Mouse (Mus musculus) embryonic facial prominence, embryonic 10.5 days (tissue): ENCODE results near the gene Acta1. TPM values are rescaled to one million over a fixed set of nuclear protein-coding genes. Genes with fewer than 3 reads are reported as not detected.
A peak's percentile ranks its signal among the peaks of the same experiment; 100 is the strongest.

Experiments
- DNase-seq: peaks from one replicate; pipeline ENCODE4 v3.0.0-alpha.2; 2017; ENCODE audit warnings: low spot score
- H3K27ac ChIP-seq: fragments of 300-500 bp; sonication (generic); replicated peaks from 2 replicates; pipeline ENCODE4 v1.5.1; 2016; ENCODE audit warnings: mild to moderate bottlenecking
- H3K27me3 ChIP-seq: fragments of 300-500 bp; sonication (generic); replicated peaks from 2 replicates; pipeline ENCODE4 v1.6.1; 2016; ENCODE audit warnings: low read depth, mild to moderate bottlenecking; ENCODE audit not compliant: poor library complexity, severe bottlenecking
- H3K36me3 ChIP-seq: fragments of 300-500 bp; sonication (generic); replicated peaks from 2 replicates; pipeline ENCODE4 v1.6.1; 2016; ENCODE audit warnings: mild to moderate bottlenecking, moderate library complexity
- H3K4me1 ChIP-seq: fragments of 300-500 bp; sonication (generic); 2 replicates; pipeline ENCODE4 v1.6.1; 2016
- H3K4me3 ChIP-seq: fragments of 300-500 bp; sonication (generic); 2 replicates; pipeline ENCODE4 v1.5.1; 2016; ENCODE audit warnings: mild to moderate bottlenecking, moderate library complexity
- H3K9me3 ChIP-seq: fragments of 300-500 bp; sonication (generic); 2 replicates; pipeline ENCODE4 v1.6.1; 2016; ENCODE audit warnings: mild to moderate bottlenecking
- WGBS: fragments of 180-500 bp; shearing (Covaris S2); methylation state at CpG from one replicate; pipeline ENCODE4 v1.1.7; 2016; 5-methylcytosine and 5-hydroxymethylcytosine counted together
- polyA plus RNA-seq: library from polyadenylated mRNA; unstranded; fragments of >200 nt; fragmentation: Nextera tagmentation; extraction: Ambion mirVana; gene quantifications from 2 replicates; pipeline ENCODE4 v1.2.1, GENCODE M21; 2016

Acta1 gene
- 0.80 and 1.3 TPM in 2 replicates for polyA plus RNA-seq

DNA sequence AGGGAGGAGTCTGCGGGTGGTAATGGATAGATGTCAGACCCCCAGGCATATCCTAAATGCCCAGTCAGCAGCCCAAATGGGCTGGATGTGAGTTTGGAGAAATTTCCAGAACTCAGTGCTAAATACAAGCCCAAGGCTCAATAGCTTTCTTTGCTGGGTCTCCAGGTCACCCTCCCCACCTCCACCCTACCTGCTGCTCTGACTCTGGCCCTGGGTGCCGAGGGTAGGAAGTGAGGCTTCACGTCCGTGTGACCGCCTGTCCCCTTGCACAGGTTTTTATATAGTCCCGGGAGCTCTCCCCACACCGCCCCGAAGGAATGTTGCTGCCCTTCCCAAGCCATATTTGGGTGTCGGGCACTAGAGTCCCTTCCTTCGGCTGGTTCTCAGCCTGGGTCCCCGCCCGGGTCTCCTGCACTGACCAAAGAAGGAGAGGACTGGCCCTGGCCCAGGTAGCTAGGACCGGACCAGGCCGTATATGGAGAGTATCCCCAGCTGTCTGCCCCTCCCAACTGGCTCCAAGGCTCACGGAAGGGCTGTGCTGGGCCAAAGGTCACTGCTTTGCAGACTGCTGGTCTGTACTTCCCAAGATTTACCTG lies at the start of gene Acta1:
Gene Acta1 (minus strand): TSS at position 250 of the 596 bp plus-strand sequence.
- 26% methylated on average over 15 of the region's 15 CpGs for WGBS
- peaks cover 80% of the 10 kb centered on the region for H3K27me3 ChIP-seq

DNA sequence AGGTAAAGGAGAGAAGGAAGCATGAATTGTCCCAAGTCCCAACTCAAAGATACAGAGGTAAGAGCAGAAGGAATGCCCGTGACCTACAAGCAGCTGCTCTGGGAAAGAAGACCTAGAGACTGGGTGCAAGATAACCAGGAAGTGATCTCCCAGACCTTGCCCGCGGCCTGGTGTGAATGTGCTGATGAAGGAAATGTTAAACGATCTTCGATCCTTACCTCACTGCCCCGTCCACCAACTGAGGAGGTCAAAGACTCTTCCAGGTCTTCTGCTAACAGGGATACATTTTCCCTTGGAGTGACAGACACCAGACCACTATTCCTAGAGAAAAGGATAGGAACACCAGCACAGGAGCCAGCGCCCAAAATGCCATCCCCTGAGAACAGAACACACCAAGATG lies 34.5 kb upstream of the Acta1 start:
- DNase-seq: no peak
- Histone ChIP-seq H3K36me3 (peaks cover 95% of the 10 kb centered on the region), H3K9me3 (no peaks in the 10 kb centered on the region), H3K4me1 (no peaks in the 10 kb centered on the region), H3K4me3 (no peak overlapping the region), H3K27me3 (no peaks in the 10 kb centered on the region), H3K27ac (no peak overlapping the region)
- 90% methylated on average over 7 of the region's 7 CpGs for WGBS

More for the DNA sequence above, at the start of gene Acta1:
- Histone ChIP-seq H3K4me3 (no peak within 1 kb of the TSS), H3K9me3 (no peaks in the 10 kb centered on the region), H3K4me1 (peaks cover 22% of the 10 kb centered on the region), H3K36me3 (peaks cover 20% of the 10 kb centered on the region), H3K27ac (no peak within 1 kb of the TSS)
- no peak for DNase-seq

DNA sequence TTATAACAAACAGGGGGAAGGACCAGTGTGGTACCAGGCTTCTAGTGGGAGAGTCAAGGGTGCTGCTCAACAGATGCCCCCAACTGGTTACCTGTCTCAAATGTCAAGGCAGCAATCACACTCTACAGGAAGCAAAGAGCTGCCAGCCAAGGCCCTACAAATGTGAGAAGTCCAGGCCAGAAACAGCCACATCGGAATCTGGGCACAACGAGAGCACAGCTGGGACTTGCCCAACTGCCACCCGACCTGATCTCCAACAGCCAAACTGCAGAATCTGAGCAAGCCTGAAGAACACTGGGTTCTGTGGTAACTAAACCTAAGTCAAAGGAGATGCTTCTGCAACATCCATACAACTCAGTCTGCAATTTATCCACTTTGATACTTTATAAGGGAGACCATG lies 31.1 kb upstream of the Acta1 start:
- peaks cover 95% of the 10 kb centered on the region for H3K36me3 ChIP-seq
- no peaks in the 10 kb centered on the region for H3K4me1 ChIP-seq
- H3K27me3 ChIP-seq: no peaks in the 10 kb centered on the region
- WGBS: 90% methylated on average over 3 of the region's 3 CpGs
- no peak overlapping the region for H3K27ac ChIP-seq
- H3K9me3 ChIP-seq: no peaks in the 10 kb centered on the region
- H3K4me3 ChIP-seq: no peak overlapping the region
- DNase-seq: no peak

DNA sequence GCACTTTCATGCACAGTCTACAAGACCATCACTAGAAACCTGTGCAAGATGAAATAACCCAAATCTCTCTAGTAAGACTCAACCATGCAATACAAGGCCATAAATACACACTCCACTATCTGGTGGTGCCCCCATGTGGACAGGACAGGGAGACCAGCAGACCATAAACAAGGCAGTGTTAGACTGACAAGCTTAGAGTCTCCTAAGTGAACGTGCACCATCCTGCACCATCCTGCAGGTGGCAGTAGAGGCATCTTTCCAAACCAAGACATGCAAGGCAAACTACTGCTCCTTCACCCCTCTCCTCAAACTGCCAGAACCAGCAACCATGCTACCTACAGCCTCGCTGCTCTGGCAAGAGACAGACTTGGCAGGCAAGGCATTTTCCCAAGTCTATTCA lies 30.2 kb upstream of the Acta1 start:
- Histone ChIP-seq H3K27me3 (no peaks in the 10 kb centered on the region), H3K27ac (no peak overlapping the region), H3K9me3 (no peaks in the 10 kb centered on the region), H3K4me3 (no peak overlapping the region), H3K36me3 (peaks cover 95% of the 10 kb centered on the region), H3K4me1 (no peaks in the 10 kb centered on the region)
- DNase-seq: peak; percentile 79
- WGBS: 17% methylated on average over 2 of the region's 2 CpGs

DNA sequence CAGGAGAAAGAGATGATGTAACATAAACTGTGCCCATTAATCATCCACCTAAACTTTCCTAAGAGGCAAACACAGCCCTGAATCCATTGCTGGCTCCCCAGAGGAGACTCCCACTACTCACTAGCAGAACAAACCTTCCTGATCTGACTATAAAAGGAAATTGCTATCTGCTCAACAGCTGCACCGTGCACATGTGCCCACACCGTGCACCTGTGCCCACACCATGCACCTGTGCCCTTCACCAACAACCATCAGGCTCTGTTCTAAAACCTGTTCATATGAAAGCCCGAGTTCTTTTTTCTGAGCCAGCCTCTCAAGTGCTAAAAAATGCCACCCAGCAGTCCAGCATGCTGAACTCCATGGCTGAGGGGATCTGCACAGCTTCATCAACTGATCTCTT lies 20.1 kb upstream of the Acta1 start:
- Histone ChIP-seq H3K4me1 (no peaks in the 10 kb centered on the region), H3K36me3 (peaks cover 100% of the 10 kb centered on the region), H3K27me3 (no peaks in the 10 kb centered on the region), H3K27ac (no peak overlapping the region), H3K9me3 (no peaks in the 10 kb centered on the region), H3K4me3 (no peak overlapping the region)
- WGBS: 95% methylated on average over 3 of the region's 3 CpGs
- no peak for DNase-seq

- H3K4me1 ChIP-seq: no peaks in the 10 kb centered on the region
- H3K9me3 ChIP-seq: no peaks in the 10 kb centered on the region
- WGBS: 90% methylated on average over 4 of the region's 4 CpGs
- H3K4me3 ChIP-seq: no peak overlapping the region
- peaks cover 100% of the 10 kb centered on the region for H3K36me3 ChIP-seq
- H3K27ac ChIP-seq: no peak overlapping the region
- DNase-seq: no peak
- no peaks in the 10 kb centered on the region for H3K27me3 ChIP-seq
These were observed 17.7 kb upstream of the Acta1 start for GRCm38 (mm10) chr8:123912265-123912664.

GRCm38 (mm10) chr8:123907604-123908003 lies 13.1 kb upstream of the Acta1 start:
- Histone ChIP-seq H3K27me3 (no peaks in the 10 kb centered on the region), H3K27ac (no peak overlapping the region), H3K4me3 (no peak overlapping the region), H3K4me1 (no peaks in the 10 kb centered on the region), H3K36me3 (peaks cover 100% of the 10 kb centered on the region), H3K9me3 (no peaks in the 10 kb centered on the region)
- WGBS: 95% methylated on average over 6 of the region's 6 CpGs
- DNase-seq: no peak

DNA sequence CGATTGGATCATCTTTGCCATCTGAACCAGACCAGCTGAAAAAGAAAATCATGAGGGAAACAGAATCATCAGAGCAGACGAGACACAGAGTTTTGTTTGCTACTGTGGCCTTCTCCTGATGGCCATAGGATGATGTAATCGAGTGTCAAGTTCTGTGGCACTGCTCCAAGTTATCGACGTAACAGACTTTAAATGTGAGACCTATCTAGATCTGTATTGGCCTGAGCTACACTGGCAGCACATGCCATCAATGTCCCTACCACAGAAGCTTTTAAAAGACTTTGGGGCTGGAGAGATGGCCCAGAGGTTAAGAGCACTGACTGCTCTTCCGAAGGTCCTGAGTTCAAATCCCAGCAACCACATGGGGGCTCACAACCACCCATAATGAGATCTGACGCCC lies 8.1 kb upstream of the Acta1 start:
- H3K4me1 ChIP-seq: no peaks in the 10 kb centered on the region
- no peaks in the 10 kb centered on the region for H3K9me3 ChIP-seq
- no peak for DNase-seq
- H3K27ac ChIP-seq: no peak overlapping the region
- H3K27me3 ChIP-seq: no peaks in the 10 kb centered on the region
- H3K36me3 ChIP-seq: peaks cover 97% of the 10 kb centered on the region
- 89% methylated on average over 7 of the region's 7 CpGs for WGBS
- H3K4me3 ChIP-seq: no peak overlapping the region

DNA sequence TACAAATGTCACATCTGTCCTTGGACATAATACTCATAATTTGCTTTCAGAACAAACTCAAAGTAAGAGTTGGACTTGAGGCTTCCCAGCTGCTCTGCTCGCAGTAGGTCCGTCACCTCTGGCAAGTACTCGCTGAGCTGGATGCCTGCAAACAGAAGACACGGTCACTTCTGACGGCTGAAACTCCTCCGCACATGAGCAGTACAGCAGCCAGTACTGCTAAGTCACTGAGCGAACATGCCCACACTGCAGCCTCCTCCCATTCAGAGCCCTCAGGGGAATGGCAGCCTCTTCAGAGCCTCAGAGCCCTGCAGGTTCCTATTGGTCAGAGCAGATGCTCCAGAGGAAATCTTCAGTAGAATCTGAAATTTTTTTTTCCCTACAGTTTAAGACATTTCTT lies 4.8 kb upstream of the Acta1 start:
- DNase-seq: no peak
- 89% methylated on average over 7 of the region's 7 CpGs for whole genome bisulfite sequencing
- H3K36me3 ChIP-seq: peaks cover 68% of the 10 kb centered on the region
- H3K27ac ChIP-seq: no peak overlapping the region
- no peaks in the 10 kb centered on the region for H3K9me3 ChIP-seq
- no peaks in the 10 kb centered on the region for H3K4me1 ChIP-seq
- H3K27me3 ChIP-seq: peaks cover 32% of the 10 kb centered on the region
- H3K4me3 ChIP-seq: no peak overlapping the region

DNA sequence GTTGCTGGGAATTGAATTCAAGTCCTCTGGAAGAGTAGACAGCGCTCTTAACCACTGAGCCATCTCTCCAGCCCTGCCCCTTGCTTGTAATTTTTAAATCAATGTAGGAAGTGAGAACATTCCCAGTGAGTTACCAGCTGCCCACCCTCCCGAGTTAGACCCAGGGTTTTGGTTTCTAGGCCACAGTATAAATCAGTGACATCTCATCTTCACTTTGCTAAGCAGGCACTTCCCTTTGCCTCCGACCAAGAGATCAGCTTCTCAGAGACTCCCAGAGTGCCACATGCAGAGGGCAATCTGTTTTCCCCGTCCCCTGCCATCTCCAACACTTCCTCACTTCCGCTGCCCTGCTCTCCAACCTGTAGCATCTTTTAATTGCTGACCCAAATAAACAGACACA lies 4.0 kb upstream of the Acta1 start:
- DNase-seq: no peak
- H3K9me3 ChIP-seq: no peaks in the 10 kb centered on the region
- no peak overlapping the region for H3K27ac ChIP-seq
- H3K4me3 ChIP-seq: no peak overlapping the region
- H3K4me1 ChIP-seq: no peaks in the 10 kb centered on the region
- peaks cover 60% of the 10 kb centered on the region for H3K36me3 ChIP-seq
- H3K27me3 ChIP-seq: peaks cover 40% of the 10 kb centered on the region
- 88% methylated on average over 5 of the region's 5 CpGs for WGBS

DNA sequence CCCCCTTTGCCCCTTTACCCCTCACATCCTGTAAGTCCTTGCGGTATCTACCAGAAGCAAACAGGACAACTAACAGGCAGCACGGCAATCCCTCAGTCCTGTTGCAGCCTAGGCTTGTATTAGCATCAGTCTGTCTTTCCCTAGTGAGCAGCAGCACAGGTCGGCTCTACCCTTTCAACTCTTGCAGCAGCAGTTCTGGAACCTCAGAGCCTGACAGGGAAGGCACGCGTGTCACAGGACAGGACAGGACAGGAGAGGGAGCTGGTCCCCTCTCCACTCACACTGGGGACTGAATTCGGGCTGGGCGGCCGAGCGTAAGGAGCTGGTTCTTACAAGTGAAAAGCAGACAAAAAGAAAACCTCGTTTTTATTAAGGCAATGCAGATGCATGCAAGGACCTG lies 2.2 kb upstream of the Acta1 start:
- no peak for DNase-seq
- Histone ChIP-seq H3K27me3 (peaks cover 58% of the 10 kb centered on the region), H3K36me3 (peaks cover 42% of the 10 kb centered on the region), H3K4me3 (no peak overlapping the region), H3K9me3 (no peaks in the 10 kb centered on the region), H3K4me1 (peaks cover 14% of the 10 kb centered on the region), H3K27ac (no peak overlapping the region)
- 61% methylated on average over 10 of the region's 10 CpGs for WGBS

- Histone ChIP-seq H3K9me3 (no peaks in the 10 kb centered on the region), H3K27me3 (peaks cover 62% of the 10 kb centered on the region), H3K4me1 (peaks cover 18% of the 10 kb centered on the region), H3K4me3 (no peak overlapping the region), H3K36me3 (peaks cover 38% of the 10 kb centered on the region), H3K27ac (no peak overlapping the region)
- no peak for DNase-seq
- WGBS: 59% methylated on average over 14 of the region's 14 CpGs
These were observed 1.8 kb upstream of the Acta1 start for GRCm38 (mm10) chr8:123896366-123896761.

DNA sequence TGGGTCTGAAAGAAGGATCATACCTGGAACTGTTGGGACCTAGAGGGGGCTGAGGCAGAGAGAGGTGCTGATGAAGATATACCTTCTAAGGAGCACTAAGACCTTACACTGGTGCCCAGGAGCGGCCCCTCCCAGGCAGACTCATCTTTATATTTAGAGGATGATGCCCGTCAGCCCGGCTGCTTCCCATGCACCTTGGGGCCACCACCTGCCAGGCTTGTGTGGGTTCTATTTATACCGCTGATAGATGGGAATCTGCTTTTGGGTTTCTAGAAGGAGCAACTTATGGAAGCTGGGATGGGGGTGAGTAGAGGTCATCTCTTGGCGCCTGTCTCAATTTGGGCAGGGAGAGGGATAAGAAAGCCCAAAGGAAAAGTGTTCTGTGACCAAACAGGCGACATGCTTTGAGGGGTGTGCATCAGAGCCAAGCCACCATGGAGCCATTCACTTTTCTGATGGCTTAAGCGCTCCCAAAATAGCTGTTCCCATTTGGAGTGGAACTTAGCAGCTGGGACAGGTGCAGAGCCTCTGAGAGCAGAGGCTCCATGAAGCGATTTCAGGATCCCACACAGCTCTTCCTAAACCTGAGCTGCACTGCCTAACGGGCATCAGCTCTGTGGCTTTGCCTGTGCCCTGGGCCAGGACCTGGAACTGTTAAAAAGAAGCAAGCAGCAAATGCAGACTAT lies 1.3 kb upstream of the Acta1 start:
- H3K27me3 ChIP-seq: peaks cover 68% of the 10 kb centered on the region

More for the DNA sequence above, 1.3 kb upstream of the Acta1 start:
- Histone ChIP-seq H3K4me3 (no peak overlapping the region), H3K9me3 (no peaks in the 10 kb centered on the region), H3K4me1 (peaks cover 22% of the 10 kb centered on the region), H3K27ac (no peak overlapping the region), H3K36me3 (peaks cover 32% of the 10 kb centered on the region)
- DNase-seq: no peak
- 74% methylated on average over 9 of the region's 9 CpGs for WGBS
